Mouse (Mus musculus): ENCODE data around the gene Swap70. TPM values are rescaled to one million over a fixed set of nuclear protein-coding genes. Genes with fewer than 3 reads are reported as not detected.
A peak's percentile ranks its signal among the peaks of the same experiment; 100 is the strongest.
"Not testable (repeated sequence)": the region's sequence is repeated elsewhere in the genome, so short reads cannot be mapped to it uniquely, and the experiment has no call there.

The Swap70 gene
- 10 to 100 TPM; 10.8 to 14.7 TPM for total RNA-seq (2021)
- long read RNA-seq, experiment 1, full-length matches to known transcripts = 16 of 21 reads
- long read RNA-seq, experiment 1, partial matches to known transcripts = 0 of 21 reads
- long read RNA-seq, experiment 1, other reads (novel, unspliced or antisense) = 5 of 21 reads
- long read RNA-seq, experiment 2, full-length matches to known transcripts = 9 of 12 reads
- long read RNA-seq, experiment 2, partial matches to known transcripts = 0 of 12 reads
- long read RNA-seq, experiment 2, other reads (novel, unspliced or antisense) = 3 of 12 reads

- peak; percentile 91 to 92 for DNase-seq
Observed at GRCm38 (mm10) chr7:110221586-110222481, at the start of gene Swap70. TSS of gene Swap70 (plus strand) at chr7:110221711.

GRCm38 (mm10) chr7:110179208-110179607, 42.3 kb upstream of the Swap70 start:
- DNase-seq = no peak

- DNase-seq = peak in 1 of 2 experiments; percentile 18
Observed at GRCm38 (mm10) chr7:110180613-110181012, 40.9 kb upstream of the Swap70 start.

GRCm38 (mm10) chr7:110181446-110181845, 40.1 kb upstream of the Swap70 start:
- DNase-seq = no peak

DNA sequence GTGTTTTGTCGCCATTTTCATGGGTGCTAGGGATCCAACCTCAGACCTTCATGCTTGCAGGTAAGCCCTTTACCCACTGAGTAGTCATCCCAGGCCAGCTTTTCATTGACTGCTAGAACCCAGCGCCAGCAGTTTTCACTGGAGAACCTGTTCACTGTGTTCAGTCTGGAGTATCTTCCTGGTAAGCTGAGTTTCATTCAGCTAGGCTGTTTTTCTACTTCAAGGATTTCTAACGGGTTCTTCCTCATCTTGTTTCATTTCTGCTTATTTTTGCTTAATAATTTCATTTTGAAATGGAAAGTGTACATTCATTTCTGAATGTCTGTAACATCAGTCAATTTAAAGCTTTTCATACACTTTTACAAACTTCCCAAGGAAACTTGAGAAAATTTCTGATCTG, 36.9 kb upstream of the Swap70 start:
- no peak for DNase-seq

GRCm38 (mm10) chr7:110189951-110190350, 31.6 kb upstream of the Swap70 start:
- peak; percentile 24 to 52 for DNase-seq

DNA sequence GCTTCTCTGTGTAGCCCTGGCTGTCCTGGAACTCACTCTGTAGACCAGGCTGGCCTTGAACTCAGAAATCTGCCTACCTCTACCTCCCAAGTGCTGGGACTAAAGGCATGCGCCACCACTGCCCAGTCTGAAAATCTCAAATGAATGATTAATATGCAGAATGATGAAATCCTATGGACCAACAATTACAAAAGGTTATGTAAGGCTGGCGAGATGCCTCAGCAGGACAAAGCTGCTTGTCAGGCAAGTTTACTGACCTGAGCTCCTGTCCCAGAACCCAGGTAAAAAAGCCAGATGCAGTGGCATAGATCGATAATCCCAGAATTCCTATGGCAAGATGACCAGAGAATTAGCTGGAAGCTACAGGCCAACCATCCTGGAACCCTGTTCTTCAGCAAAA, 28.3 kb upstream of the Swap70 start:
- DNase-seq = no peak

DNA sequence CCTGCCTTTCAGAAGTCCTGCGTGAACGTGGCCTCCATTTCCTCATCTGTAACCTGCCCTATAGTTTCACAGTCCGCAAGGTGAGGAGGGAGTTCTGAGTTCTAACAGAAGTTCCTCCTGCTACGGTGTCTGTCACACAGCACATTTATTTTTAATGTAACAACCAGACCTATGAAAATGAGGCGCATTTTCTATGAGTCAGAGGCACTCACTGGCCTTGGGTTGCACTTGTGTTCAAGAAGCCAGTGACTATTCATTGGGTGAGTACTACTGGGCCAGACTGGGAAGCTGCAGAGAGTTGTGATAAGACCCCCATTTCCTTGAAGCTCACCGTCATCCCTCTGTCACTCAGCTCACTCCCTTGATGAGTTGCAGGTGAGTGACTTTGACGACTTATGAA, 24.3 kb upstream of the Swap70 start:
- no peak for DNase-seq

GRCm38 (mm10) chr7:110201933-110202332, 19.6 kb upstream of the Swap70 start:
- no peak for DNase-seq

DNA sequence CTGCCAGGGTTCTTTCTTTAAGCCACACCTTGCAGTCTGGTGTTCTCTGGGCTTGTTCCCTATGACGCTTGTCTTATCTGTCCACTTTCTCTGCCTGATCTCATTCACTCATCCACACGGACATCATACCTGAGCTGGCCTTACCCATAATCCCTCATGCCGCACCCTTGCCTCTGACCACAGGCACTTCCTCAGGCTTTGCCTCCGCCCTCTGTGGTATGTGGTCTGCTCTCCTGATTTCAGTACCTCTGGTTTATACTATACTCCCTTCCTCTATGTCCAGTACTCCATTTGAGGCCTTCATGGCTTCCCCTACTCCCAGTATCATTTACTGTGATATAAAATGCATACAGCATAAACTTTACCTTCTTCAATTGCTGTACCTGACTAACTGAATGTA, 17.3 kb upstream of the Swap70 start:
- DNase-seq = no peak

DNA sequence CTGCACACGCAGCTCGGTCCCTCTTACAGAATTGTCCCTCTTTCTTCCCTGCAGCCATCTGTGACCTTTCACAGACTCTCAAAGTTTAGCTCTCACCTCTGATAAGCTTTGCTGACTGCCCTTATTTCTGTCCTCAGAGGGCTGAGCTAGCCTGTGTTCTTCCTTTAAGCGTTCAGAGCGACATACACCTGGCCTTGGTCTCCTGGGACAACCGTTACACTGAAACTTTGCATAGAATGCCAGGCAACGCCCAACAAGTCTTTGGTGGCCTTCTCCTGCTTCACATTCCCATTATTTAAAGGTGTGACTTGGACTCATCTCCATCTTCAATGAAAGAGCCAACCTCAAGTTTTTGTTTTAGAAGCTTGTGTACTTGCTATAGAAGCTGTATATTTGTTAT, 13.2 kb upstream of the Swap70 start:
- DNase-seq = no peak

GRCm38 (mm10) chr7:110209422-110209821, 12.1 kb upstream of the Swap70 start:
- DNase-seq = no peak

GRCm38 (mm10) chr7:110211025-110211424, 10.5 kb upstream of the Swap70 start:
- no peak for DNase-seq

- peak; percentile 14 to 26 for DNase-seq
Observed at GRCm38 (mm10) chr7:110214882-110215281, 6.6 kb upstream of the Swap70 start.

- DNase-seq = no peak
Observed at GRCm38 (mm10) chr7:110221051-110221585, 393 bp upstream of the Swap70 start.

DNA sequence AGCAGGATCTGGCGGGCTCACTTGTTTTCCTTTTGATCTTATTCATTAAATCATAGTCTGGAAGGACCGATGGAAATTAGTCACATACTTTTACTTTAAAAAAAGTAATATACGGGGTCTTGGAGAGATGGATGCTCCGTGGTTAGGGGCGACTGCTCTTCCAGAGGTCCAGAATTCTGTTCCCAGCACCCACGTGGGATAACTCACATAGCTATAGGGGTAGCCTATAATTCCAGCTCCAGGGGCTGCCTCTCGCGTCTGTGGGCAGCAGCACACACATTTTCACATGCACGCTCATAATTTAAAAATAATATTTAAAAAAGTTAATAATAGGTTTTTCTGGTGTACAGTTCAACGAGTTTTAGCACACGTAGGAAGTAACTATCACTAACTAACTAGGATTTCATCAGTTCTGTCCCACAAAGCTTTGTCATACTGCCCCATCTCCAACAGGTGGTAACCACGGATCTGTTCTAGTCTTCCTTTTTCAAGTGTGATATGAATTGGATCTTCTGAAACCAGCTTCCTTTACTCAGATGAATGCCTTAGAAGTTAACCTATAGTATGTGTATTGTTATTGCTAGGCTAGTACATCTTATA, 1.2 kb downstream of the Swap70 start:
- peak in 1 of 2 experiments; percentile 37 for DNase-seq

- peak; percentile 46 to 59 for DNase-seq
Observed at GRCm38 (mm10) chr7:110223727-110224510, 2.4 kb downstream of the Swap70 start.

GRCm38 (mm10) chr7:110226484-110226883, 5.0 kb downstream of the Swap70 start:
- DNase-seq = no peak

DNA sequence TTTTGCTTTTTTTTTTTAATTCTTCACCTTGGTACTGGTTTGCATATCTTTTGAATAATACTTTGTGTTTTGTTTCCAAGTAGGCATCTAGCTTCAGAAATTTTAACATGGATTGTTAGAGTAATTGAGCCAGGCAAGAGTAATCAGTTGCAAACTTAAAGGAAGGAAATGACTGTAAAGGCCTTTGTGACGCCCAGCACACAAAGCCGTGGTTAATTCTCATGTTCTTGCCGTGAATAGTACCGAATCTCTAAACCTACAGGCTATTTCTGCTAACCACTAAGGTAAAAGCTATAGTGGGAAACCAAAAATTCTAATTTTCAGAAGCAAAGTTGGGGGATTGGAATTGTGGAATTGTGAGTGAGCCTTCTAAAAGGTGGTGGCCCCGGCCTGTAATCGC, 8.5 kb downstream of the Swap70 start:
- no peak for DNase-seq

GRCm38 (mm10) chr7:110231127-110231526, 9.6 kb downstream of the Swap70 start:
- DNase-seq = not testable (repeated sequence)

GRCm38 (mm10) chr7:110236085-110236484, 14.6 kb downstream of the Swap70 start:
- DNase-seq = no peak

DNA sequence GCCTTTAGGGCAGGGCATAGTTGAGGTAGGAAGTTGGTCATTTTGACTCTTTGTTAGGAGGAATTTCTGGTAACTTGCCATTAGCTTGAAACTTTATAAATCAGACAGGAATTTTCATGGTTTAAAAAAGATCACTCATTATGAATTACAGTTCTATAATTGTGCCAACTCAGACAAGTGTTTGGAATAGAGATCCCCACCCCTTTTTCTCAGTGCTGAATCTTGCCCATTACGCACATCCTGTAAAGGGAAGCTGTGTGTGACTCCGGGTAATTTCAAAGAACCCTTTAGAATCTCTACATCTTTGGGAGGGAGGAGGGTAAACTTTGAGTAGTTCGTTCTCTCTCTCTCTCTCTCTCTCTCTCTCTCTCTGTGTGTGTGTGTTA, 15.9 kb downstream of the Swap70 start:
- DNase-seq = peak in 1 of 2 experiments; percentile 42
